7 mouse cellular contexts compared by ENCODE assay signal in the genomic region with DNA sequence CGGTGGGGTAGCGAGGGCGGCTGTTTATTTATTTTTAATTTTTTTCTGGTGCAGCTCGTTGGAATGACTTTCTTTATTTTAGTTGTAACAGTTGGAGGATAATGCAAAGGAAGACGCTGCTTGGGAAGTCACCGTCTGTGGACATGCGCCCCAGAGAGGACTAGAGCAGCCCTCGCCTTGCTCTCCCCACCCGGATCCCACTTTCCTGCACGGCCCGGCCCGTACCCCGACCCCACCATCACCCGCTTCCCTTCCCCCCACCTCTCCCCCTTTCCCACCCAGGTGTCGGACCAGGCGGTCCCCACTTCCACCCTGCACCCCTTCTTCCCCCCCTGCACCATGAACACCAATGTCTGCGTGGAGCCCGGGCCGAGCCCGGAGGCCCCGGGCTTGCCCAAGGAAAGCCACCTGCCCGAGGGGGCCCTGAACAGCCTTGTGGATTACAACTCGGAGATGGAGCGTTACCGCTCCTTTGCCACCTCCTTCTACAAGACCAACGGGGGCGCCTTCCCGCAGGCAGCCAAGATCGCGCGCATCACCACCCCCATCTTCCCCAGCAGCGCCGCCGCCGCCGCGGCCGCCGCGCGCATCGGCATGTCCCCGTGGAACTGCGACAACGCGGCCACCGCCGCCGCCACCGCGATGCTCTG. TPM values are rescaled to one million over a fixed set of nuclear protein-coding genes. Genes with fewer than 3 reads are reported as not detected.
DNase-seq lines count a peak whose midpoint lies in the region; ATAC-seq and TF ChIP-seq lines count a peak whose summit lies in the region.

No protein-coding gene starts in this region.

- intact Hi-C loops in left cerebral cortex, postnatal 10 days (cut with DNase I) = loop anchor here (5.0 to 10.0 kb wide), 2 partner anchors 275 to 362 kb away; no protein-coding TSS in a partner anchor

- H3K4me3 ChIP-seq in hindbrain, postnatal 0 days (ENCODE audit: low read length) = peak overlapping the region; percentile 77
- H3K4me3 ChIP-seq in small intestine, adult 2 months (ENCODE audit: low read depth, low read length) = peak overlapping the region; percentile 67

- under 1% methylated on average over 50 of the region's 51 CpGs for WGBS in hindbrain, postnatal 0 days
- WGBS in small intestine, adult 2 months = 2% methylated on average over 47 of the region's 51 CpGs

- H3K4me1 ChIP-seq in hindbrain, postnatal 0 days (ENCODE audit: insufficient read depth, low read length) = peaks cover 8% of the 10 kb centered on the region
- peaks cover 2% of the 10 kb centered on the region; the same call in 1 of the 2 replicates for H3K4me1 ChIP-seq in small intestine, adult 2 months (ENCODE audit: control insufficient read depth, insufficient read depth, insufficient read length, low read length)

- H3K36me3 ChIP-seq in hindbrain, postnatal 0 days (ENCODE audit: insufficient read depth, low read length) = no peaks in the 10 kb centered on the region
- H3K36me3 ChIP-seq in small intestine, adult 2 months (ENCODE audit: control insufficient read depth, insufficient read depth, low read length) = no peaks in the 10 kb centered on the region

- H3K9me3 ChIP-seq in hindbrain, postnatal 0 days (ENCODE audit: low read length) = no peaks in the 10 kb centered on the region

- H3K27me3 ChIP-seq in hindbrain, postnatal 0 days (ENCODE audit: insufficient read depth, low read length) = no peaks in the 10 kb centered on the region
- H3K27me3 ChIP-seq in small intestine, adult 2 months (ENCODE audit: control insufficient read depth, insufficient read depth, low read length) = peaks cover 16% of the 10 kb centered on the region

- peak overlapping the region; percentile 98 for H3K27ac ChIP-seq in hindbrain, postnatal 0 days
- H3K27ac ChIP-seq in small intestine, adult 2 months (ENCODE audit: insufficient read depth, low read depth, low read length) = no peak overlapping the region

- DNase-seq in adrenal gland, adult 2 months = peak; percentile 80
- DNase-seq in cerebellum, postnatal 25 days = peak; percentile 83 to 84
- DNase-seq in gastrocnemius, postnatal 10 days = peak; percentile 46
- DNase-seq in hindbrain, postnatal 0 days (ENCODE audit: low spot score) = peak; percentile 84
- peak; percentile 51 to 82 for DNase-seq in left cerebral cortex, postnatal 10 days (ENCODE audit: extremely low spot score in 1 of 2, low spot score in 2 of 2)
- peak; percentile 64 for DNase-seq in mesoderm, embryonic 11.5 days (ENCODE audit: low read depth, low spot score)

- TF ChIP-seq POLR2A in small intestine, adult 2 months (IDR thresholded peaks at IDR 0.05; ENCODE audit: low read depth, low read length) = no peak

- peak; percentile 27 for TF ChIP-seq CTCF in hindbrain, postnatal 0 days (IDR thresholded peaks at IDR 0.05; ENCODE audit: low read depth)
- no peak for TF ChIP-seq CTCF in small intestine, adult 2 months (IDR thresholded peaks at IDR 0.05; ENCODE audit: extremely low read depth, insufficient read length, insufficient replicate concordance, low read depth, low read length)

- H3K9ac ChIP-seq in hindbrain, postnatal 0 days (replicated peaks; ENCODE audit: low read length) = peak overlapping the region; percentile 81

- peak; percentile 57 for ATAC-seq in hindbrain, postnatal 0 days

- H3K4me2 ChIP-seq in hindbrain, postnatal 0 days (ENCODE audit: low read depth, low read length) = peak overlapping the region; percentile 70

RNA-seq across cellular contexts. Expression of a gene that starts 3.2 kb away (rescaled TPM):
- 1 to 10 TPM; 5.4 to 7.4 TPM for total RNA-seq in adrenal gland, adult 2 months (2021)
- polyA plus RNA-seq in adrenal gland, adult 2 months (2012; rRNA removed) = 2.7 and 3.0 TPM in 2 replicates
- total RNA-seq in gastrocnemius, postnatal 10 days (2021) = 1 to 10 TPM in 1 of 2 experiments, under 1 TPM in 1; 0.82 to 1.3 TPM
- total RNA-seq in hindbrain, postnatal 0 days (2014; rRNA removed) = 21.0 and 28.9 TPM in 2 replicates
- 19.5 and 23.2 TPM in 2 replicates for polyA plus RNA-seq in hindbrain, postnatal 0 days (2015; fragmentation: Nextera tagmentation; extraction: Ambion mirVana)
- 10 to 100 TPM; 34.5 to 37.7 TPM for total RNA-seq in left cerebral cortex, postnatal 10 days (2021)
- 0.37 and 0.79 TPM in 2 replicates for polyA plus RNA-seq in small intestine, adult 2 months (2012; rRNA removed)
